Mouse (Mus musculus) kidney, adult 2 months (tissue): ENCODE data around the gene Nt5dc2. TPM values are rescaled to one million over a fixed set of nuclear protein-coding genes. Genes with fewer than 3 reads are reported as not detected.

ENCODE experiments used
- DNase-seq: peaks from one replicate; pipeline ENCODE4 v3.0.0; 2021
- H3K27ac ChIP-seq: fragments of 200-500 bp; 2 replicates; pipeline ENCODE4 v1.5.1; 2012; ENCODE audit warnings: low read depth, low read length, control low read depth, inconsistent platforms; ENCODE audit not compliant: insufficient read depth
- H3K27me3 ChIP-seq: fragments of 200-500 bp; replicated peaks from 2 replicates; pipeline ENCODE4 v1.6.1; 2012; ENCODE audit warnings: mild to moderate bottlenecking, moderate library complexity, low read length, inconsistent platforms; ENCODE audit not compliant: control insufficient read depth, insufficient read depth
- H3K36me3 ChIP-seq: fragments of 200-500 bp; 2 replicates; pipeline ENCODE4 v1.6.1; 2012; ENCODE audit warnings: mild to moderate bottlenecking, moderate library complexity, low read length, inconsistent platforms; ENCODE audit not compliant: control insufficient read depth, insufficient read depth
- H3K4me1 ChIP-seq: fragments of 200-500 bp; 2 replicates; pipeline ENCODE4 v1.6.1; 2011; ENCODE audit warnings: low read length; ENCODE audit not compliant: control insufficient read depth, insufficient read depth
- H3K4me3 ChIP-seq: fragments of 200-500 bp; 2 replicates; pipeline ENCODE4 v1.5.1; 2011; ENCODE audit warnings: mild to moderate bottlenecking, low read depth, low read length, control low read depth; ENCODE audit not compliant: insufficient read depth
- CTCF ChIP-seq: fragments of 200-500 bp; conservative IDR thresholded peaks from 2 replicates; pipeline ENCODE4 v1.5.1; 2011; ENCODE audit warnings: low read depth, mild to moderate bottlenecking, control low read depth, low read length, moderate library complexity, mixed read lengths; ENCODE audit not compliant: insufficient read depth, insufficient read length
- POLR2A ChIP-seq: fragments of 200-500 bp; IDR thresholded peaks from one replicate; pipeline ENCODE4 v1.6.1; 2011; ENCODE audit warnings: low read depth, low read length, control low read depth
- WGBS: fragments of 180-500 bp; shearing (Covaris S2); methylation state at CpG from one replicate; pipeline ENCODE4 v1.1.7; 2018; 5-methylcytosine and 5-hydroxymethylcytosine counted together
- polyA plus RNA-seq: library from polyadenylated mRNA; depleted of rRNA; stranded (reverse); fragments of >200 nt; gene quantifications from 2 replicates; pipeline ENCODE4 v1.2.3, GENCODE M21; 2012

Gene Nt5dc2
- polyA plus RNA-seq, 1 experiment, result 56.2 TPM

DNA sequence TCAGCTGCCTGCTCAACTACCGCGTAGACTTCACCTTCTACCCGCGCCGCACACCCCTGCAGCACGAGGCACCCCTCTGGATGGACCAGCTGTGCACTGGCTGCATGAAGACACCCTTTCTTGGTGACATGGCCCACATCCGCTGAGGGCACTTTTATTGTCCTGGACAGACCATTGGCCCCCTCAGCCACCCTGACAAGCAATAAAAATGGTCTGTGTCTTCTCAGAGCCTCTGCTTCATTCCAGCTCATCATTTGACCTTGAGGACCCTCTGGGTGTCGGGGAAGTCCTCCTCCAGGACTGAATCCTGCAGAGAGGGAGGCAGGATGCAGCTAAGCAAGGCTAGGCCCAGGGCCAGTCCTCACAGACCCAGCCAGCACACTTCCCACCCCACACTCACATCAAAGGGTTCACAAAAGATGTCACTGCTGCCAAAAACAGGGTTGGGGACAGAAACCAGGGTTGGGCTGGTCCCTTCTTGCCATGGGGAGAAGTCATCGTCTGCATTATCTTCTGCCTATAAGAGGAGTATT, 8.1 kb downstream of the Nt5dc2 start:
- TF ChIP-seq CTCF (no peak), POLR2A (no peak)
- H3K4me3 ChIP-seq, result no peak overlapping the region
- H3K36me3 ChIP-seq, result no peaks in the 10 kb centered on the region
- no peak overlapping the region for H3K27ac ChIP-seq
- DNase-seq, result no peak
- 86% methylated on average over 9 of the region's 9 CpGs for WGBS
- H3K27me3 ChIP-seq, result no peaks in the 10 kb centered on the region
- H3K4me1 ChIP-seq, result no peaks in the 10 kb centered on the region

DNA sequence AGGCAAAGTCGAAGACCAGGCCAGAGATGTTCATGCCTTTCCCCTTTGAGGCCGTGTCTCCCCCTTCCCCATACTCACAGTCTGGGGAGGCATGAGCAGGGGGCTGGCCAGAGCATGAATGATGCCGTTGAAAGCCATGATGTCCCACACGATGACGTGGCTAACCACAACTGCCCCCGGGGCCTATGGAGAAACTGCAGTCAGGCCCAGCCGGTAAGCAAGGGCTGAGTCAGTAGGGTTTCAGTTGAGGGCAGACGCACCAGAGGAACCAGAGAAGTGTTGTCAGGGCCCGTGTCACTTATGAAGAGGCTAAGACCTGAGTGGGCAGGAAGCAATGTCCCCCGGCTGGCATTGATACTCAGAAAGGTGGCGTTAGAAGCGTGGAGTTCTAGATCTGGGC, 8.8 kb downstream of the Nt5dc2 start:
- Histone ChIP-seq H3K36me3 (no peaks in the 10 kb centered on the region), H3K4me3 (no peak overlapping the region), H3K27ac (no peak overlapping the region), H3K27me3 (no peaks in the 10 kb centered on the region), H3K4me1 (no peaks in the 10 kb centered on the region)
- 83% methylated on average over 12 of the region's 12 CpGs for WGBS
- TF ChIP-seq POLR2A, result no peak
- no peak for TF ChIP-seq CTCF
- DNase-seq, result no peak

DNA sequence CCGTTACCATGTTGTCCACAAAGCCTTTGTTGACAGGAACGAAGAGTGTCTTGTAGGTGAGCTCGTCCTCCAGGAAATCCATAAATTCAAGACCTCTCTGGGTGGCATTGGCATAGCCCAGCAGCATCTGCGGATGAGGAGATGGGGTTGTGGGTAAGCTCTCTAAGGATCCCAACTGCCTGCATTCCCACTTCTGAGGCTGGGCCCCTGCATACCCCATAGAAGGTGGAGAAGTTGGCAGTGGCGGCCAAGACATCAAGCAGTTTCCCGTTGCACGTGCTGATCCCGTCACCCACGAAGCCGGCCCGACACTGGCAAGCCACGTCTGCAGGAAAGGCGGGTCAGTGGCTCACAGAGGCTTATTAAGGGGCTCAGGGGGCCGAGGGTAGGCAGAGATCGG, 9.3 kb downstream of the Nt5dc2 start:
- Histone ChIP-seq H3K27ac (no peak overlapping the region), H3K4me1 (no peaks in the 10 kb centered on the region), H3K36me3 (no peaks in the 10 kb centered on the region), H3K4me3 (no peak overlapping the region), H3K27me3 (no peaks in the 10 kb centered on the region)
- DNase-seq, result no peak
- 88% methylated on average over 15 of the region's 15 CpGs for WGBS
- TF ChIP-seq CTCF (no peak), POLR2A (no peak)

DNA sequence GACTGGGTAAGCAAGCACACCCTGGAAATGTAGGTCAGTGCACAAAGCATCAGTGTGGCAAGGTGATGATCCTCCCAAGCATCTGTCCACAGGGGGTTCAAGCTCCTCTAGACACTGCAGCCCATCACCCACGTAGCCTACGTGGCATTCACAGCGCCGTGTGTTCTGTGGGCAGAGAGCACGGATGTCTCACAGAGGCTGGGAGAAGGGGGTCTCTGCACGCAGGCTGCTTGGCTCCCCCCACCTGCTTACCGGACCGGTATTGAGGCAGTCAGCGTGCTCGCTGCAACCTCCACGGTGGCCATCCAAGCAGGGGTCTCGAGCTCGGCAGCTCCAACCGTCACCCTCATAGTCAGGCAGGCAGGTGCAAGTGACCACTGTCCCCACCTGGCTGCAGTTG, 10.2 kb downstream of the Nt5dc2 start:
- WGBS, result 96% methylated on average over 14 of the region's 14 CpGs
- Histone ChIP-seq H3K36me3 (no peaks in the 10 kb centered on the region), H3K4me3 (no peak overlapping the region), H3K27me3 (no peaks in the 10 kb centered on the region), H3K27ac (no peak overlapping the region), H3K4me1 (no peaks in the 10 kb centered on the region)
- TF ChIP-seq CTCF (no peak), POLR2A (no peak)
- DNase-seq, result no peak

DNA sequence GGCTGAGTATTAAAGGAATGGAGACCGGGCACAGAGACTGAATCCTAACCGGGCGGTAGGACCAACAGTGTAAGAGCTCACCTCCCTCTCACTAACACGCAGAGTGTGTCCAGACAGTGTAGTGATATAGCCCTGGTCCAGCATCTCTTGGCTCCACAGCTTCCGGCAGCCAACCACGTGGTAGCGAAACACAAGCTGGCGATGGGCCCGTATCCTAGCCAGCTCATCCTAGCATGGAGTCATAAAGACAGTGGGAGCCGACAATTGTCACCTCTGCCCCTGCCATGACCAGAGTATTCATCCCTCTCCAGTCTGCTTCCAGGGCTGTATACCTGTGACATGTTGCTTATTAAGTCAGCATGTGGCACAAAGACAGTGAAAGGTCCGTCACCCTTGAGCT, 14.8 kb downstream of the Nt5dc2 start:
- no peak overlapping the region for H3K27ac ChIP-seq
- H3K4me3 ChIP-seq, result no peak overlapping the region
- H3K27me3 ChIP-seq, result no peaks in the 10 kb centered on the region
- TF ChIP-seq POLR2A (no peak), CTCF (no peak)
- no peak for DNase-seq
- H3K36me3 ChIP-seq, result no peaks in the 10 kb centered on the region
- 88% methylated on average over 11 of the region's 11 CpGs for WGBS
- no peaks in the 10 kb centered on the region for H3K4me1 ChIP-seq

DNA sequence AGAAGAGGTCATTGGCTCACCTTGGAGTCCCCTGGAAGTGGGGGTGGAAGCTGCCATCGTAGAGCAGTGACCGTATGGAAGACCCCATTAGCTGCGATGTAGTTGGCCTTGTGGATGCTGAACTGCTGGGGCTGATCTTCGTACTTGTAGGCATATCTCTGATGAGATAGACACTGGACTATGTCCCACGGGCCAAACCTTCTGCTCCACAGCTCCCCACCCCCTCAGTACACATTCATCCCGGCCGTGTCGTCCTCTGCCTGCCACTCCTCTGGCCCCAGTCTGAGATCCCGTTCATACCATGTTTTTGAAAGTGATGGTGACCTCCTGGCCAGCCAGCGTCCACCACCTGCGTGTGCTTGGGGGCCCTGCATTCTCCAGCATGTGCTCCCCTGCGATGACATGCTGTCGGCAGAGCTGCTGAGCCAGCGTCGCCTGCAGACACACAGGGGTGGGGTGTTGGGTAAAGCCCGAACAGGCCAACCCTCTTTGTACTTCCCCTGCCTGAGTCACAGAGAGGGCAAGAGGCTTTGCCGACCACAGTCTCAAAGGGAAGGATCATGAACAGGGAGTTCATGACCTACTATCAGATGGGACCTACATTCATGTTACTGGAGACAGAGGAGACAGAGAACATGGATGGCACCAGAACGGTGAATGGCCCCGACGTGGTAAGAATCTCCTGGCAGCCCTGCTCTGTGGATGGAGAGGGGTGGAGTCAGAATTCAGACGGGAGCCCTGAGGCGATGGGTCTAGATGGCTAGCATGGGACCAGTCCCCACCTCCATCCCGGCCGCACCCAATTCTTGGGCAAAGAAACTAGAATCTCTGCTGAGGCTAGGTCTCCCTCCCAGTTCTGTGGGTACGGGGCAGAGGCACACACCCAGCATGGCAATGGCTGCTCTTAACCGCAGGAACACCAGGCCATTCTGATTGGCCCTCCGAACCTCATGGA, 29.6 kb downstream of the Nt5dc2 start:
- no peak for DNase-seq
- no peaks in the 10 kb centered on the region for H3K27me3 ChIP-seq
- H3K4me1 ChIP-seq, result no peaks in the 10 kb centered on the region
- no peak overlapping the region for H3K4me3 ChIP-seq
- TF ChIP-seq POLR2A (no peak), CTCF (no peak)
- 78% methylated on average over 27 of the region's 27 CpGs for WGBS
- H3K36me3 ChIP-seq, result no peaks in the 10 kb centered on the region
- H3K27ac ChIP-seq, result no peak overlapping the region

DNA sequence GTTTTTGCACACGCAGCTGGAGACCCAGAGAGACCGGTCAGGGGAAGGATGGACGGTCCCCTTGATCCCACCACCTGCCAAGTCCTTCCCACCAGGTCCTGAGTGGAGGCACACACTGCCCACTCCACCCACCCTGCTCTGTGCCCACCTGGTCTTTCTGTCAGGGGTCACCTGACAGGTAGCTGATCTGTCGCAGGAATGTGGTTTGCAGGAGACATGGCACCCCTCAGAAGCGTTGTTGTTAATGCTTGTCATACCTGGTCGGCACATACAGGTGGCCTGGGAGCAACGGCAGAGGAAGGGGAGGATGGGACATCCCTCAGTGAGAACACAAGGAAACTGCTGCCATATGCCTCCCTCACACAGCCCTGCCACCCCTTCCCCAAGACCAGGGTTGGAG, 30.3 kb downstream of the Nt5dc2 start:
- TF ChIP-seq POLR2A (no peak), CTCF (no peak)
- DNase-seq, result no peak
- no peaks in the 10 kb centered on the region for H3K36me3 ChIP-seq
- peaks cover 2% of the 10 kb centered on the region; the same call in 1 of the 2 replicates for H3K4me1 ChIP-seq
- H3K27ac ChIP-seq, result no peak overlapping the region
- H3K27me3 ChIP-seq, result no peaks in the 10 kb centered on the region
- no peak overlapping the region for H3K4me3 ChIP-seq
- 84% methylated on average over 7 of the region's 7 CpGs for WGBS
